Mouse (Mus musculus): ENCODE measurements around the gene Thsd7b. TPM values are rescaled to one million over a fixed set of nuclear protein-coding genes. Genes with fewer than 3 reads are reported as not detected.

Gene Thsd7b
- polyA plus RNA-seq, 1 experiment from 2014 or later = 3.3 TPM

DNA sequence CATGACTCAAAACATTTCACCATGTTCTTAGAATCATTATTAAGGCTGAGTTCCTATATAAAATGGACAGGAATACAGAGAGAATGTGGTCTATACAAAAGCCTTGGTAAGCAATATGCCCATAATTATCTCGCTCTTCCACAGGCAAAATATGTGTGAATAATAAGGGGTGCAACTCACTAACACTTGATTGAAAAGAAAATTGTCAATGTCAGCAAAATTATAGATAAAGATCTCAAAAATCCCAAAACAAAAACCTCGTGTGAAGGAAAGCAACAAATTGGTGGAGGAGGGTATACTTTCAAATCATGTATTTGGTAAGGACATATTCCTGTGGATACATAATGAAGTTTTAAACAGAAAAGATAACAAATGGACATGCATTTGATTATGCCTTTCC, 810.7 kb downstream of the Thsd7b start:
- WGBS = 75% methylated on average over 2 of the region's 2 CpGs
- Histone ChIP-seq H3K27me3 (ENCODE audit: control insufficient read depth, insufficient read depth, low read length) (no peaks in the 10 kb centered on the region), H3K4me1 (ENCODE audit: control insufficient read depth, insufficient read depth, low read length) (no peaks in the 10 kb centered on the region)

GRCm38 (mm10) chr1:130085207-130085606, 812.1 kb downstream of the Thsd7b start:
- DNase-seq (ENCODE audit: low spot score, missing footprints) = peak; percentile 2
- Histone ChIP-seq H3K9me3 (ENCODE audit: control insufficient read depth, low read length) (no peaks in the 10 kb centered on the region), H3K4me1 (ENCODE audit: control insufficient read depth, insufficient read depth, low read length) (no peaks in the 10 kb centered on the region), H3K4me2 (no peak overlapping the region), H3K27ac (ENCODE audit: low read depth, low read length) (no peak overlapping the region), H3K27me3 (ENCODE audit: control insufficient read depth, insufficient read depth, low read length) (no peaks in the 10 kb centered on the region), H3K36me3 (ENCODE audit: control insufficient read depth, insufficient read depth, low read length) (no peaks in the 10 kb centered on the region), H3K9ac (ENCODE audit: low read length) (no peak overlapping the region), H3K4me3 (ENCODE audit: low read depth, low read length) (no peak overlapping the region)
- no peak for ATAC-seq (ENCODE audit: low FRiP score)
- WGBS = 77% methylated on average over 3 of the region's 3 CpGs

More for the DNA sequence above, 810.7 kb downstream of the Thsd7b start:
- Histone ChIP-seq H3K36me3 (ENCODE audit: control insufficient read depth, insufficient read depth, low read length) (no peaks in the 10 kb centered on the region), H3K4me2 (no peak overlapping the region), H3K4me3 (ENCODE audit: low read depth, low read length) (no peak overlapping the region), H3K9ac (ENCODE audit: low read length) (no peak overlapping the region), H3K27ac (ENCODE audit: low read depth, low read length) (no peak overlapping the region), H3K9me3 (ENCODE audit: control insufficient read depth, low read length) (no peaks in the 10 kb centered on the region)
- ATAC-seq (ENCODE audit: low FRiP score) (no peak), DNase-seq (ENCODE audit: low spot score, missing footprints) (no peak)

DNA sequence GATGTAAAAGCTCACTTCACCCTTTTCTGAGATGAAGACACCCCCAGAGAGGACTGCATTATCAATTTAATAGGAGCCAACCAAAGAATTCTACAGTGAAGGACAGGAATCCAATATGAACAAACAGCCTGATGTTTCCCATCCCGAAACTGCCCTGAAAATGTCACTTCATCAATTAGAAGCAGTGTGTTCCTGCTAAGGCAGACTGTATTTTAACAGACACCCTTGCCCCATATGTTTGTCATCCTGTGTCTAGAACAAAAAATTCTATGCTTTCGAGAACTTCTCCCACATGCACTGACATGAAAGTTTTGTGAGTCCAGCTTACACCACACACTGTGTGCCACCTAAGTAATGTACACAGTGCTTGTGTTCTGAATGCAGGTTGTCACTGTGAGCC, 812.8 kb downstream of the Thsd7b start:
- no peak for ATAC-seq (ENCODE audit: low FRiP score)
- DNase-seq (ENCODE audit: low spot score, missing footprints) = no peak
- Histone ChIP-seq H3K9me3 (ENCODE audit: control insufficient read depth, low read length) (no peaks in the 10 kb centered on the region), H3K27ac (ENCODE audit: low read depth, low read length) (no peak overlapping the region), H3K9ac (ENCODE audit: low read length) (no peak overlapping the region), H3K4me3 (ENCODE audit: low read depth, low read length) (no peak overlapping the region), H3K36me3 (ENCODE audit: control insufficient read depth, insufficient read depth, low read length) (no peaks in the 10 kb centered on the region), H3K4me2 (no peak overlapping the region), H3K4me1 (ENCODE audit: control insufficient read depth, insufficient read depth, low read length) (no peaks in the 10 kb centered on the region), H3K27me3 (ENCODE audit: control insufficient read depth, insufficient read depth, low read length) (no peaks in the 10 kb centered on the region)
- 87% methylated on average over 2 of the region's 2 CpGs for WGBS

GRCm38 (mm10) chr1:130099227-130099626, 826.1 kb downstream of the Thsd7b start:
- no peak for ATAC-seq (ENCODE audit: low FRiP score)
- no peaks in the 10 kb centered on the region for H3K9me3 ChIP-seq (ENCODE audit: control insufficient read depth, low read length)
- DNase-seq (ENCODE audit: low spot score, missing footprints) = no peak
- no peaks in the 10 kb centered on the region for H3K4me1 ChIP-seq (ENCODE audit: control insufficient read depth, insufficient read depth, low read length)
- WGBS = 86% methylated on average over 2 of the region's 2 CpGs
- no peak overlapping the region for H3K27ac ChIP-seq (ENCODE audit: low read depth, low read length)
- no peak overlapping the region for H3K4me2 ChIP-seq
- no peaks in the 10 kb centered on the region for H3K36me3 ChIP-seq (ENCODE audit: control insufficient read depth, insufficient read depth, low read length)
- H3K4me3 ChIP-seq (ENCODE audit: low read depth, low read length) = no peak overlapping the region
- no peak overlapping the region for H3K9ac ChIP-seq (ENCODE audit: low read length)
- H3K27me3 ChIP-seq (ENCODE audit: control insufficient read depth, insufficient read depth, low read length) = no peaks in the 10 kb centered on the region

- Histone ChIP-seq H3K4me1 (ENCODE audit: control insufficient read depth, insufficient read depth, low read length) (no peaks in the 10 kb centered on the region), H3K4me3 (ENCODE audit: low read depth, low read length) (no peak overlapping the region), H3K9me3 (ENCODE audit: control insufficient read depth, low read length) (no peaks in the 10 kb centered on the region), H3K4me2 (no peak overlapping the region), H3K27me3 (ENCODE audit: control insufficient read depth, insufficient read depth, low read length) (no peaks in the 10 kb centered on the region), H3K9ac (ENCODE audit: low read length) (no peak overlapping the region), H3K27ac (ENCODE audit: low read depth, low read length) (no peak overlapping the region), H3K36me3 (ENCODE audit: control insufficient read depth, insufficient read depth, low read length) (no peaks in the 10 kb centered on the region)
- 89% methylated on average over 1 of the region's 1 CpGs for WGBS
- DNase-seq (ENCODE audit: low spot score, missing footprints) (no peak), ATAC-seq (ENCODE audit: low FRiP score) (no peak)
Observed at GRCm38 (mm10) chr1:130112580-130113314, 839.6 kb downstream of the Thsd7b start.

GRCm38 (mm10) chr1:130113549-130113948, 840.4 kb downstream of the Thsd7b start:
- ATAC-seq (ENCODE audit: low FRiP score) (no peak), DNase-seq (ENCODE audit: low spot score, missing footprints) (no peak)
- no peaks in the 10 kb centered on the region for H3K9me3 ChIP-seq (ENCODE audit: control insufficient read depth, low read length)
- no peaks in the 10 kb centered on the region for H3K4me1 ChIP-seq (ENCODE audit: control insufficient read depth, insufficient read depth, low read length)
- H3K27ac ChIP-seq (ENCODE audit: low read depth, low read length) = no peak overlapping the region
- no peak overlapping the region for H3K9ac ChIP-seq (ENCODE audit: low read length)
- no peaks in the 10 kb centered on the region for H3K27me3 ChIP-seq (ENCODE audit: control insufficient read depth, insufficient read depth, low read length)
- no peak overlapping the region for H3K4me3 ChIP-seq (ENCODE audit: low read depth, low read length)
- WGBS = 92% methylated on average over 2 of the region's 2 CpGs
- no peak overlapping the region for H3K4me2 ChIP-seq
- H3K36me3 ChIP-seq (ENCODE audit: control insufficient read depth, insufficient read depth, low read length) = no peaks in the 10 kb centered on the region

GRCm38 (mm10) chr1:130130901-130131300, 857.8 kb downstream of the Thsd7b start:
- Histone ChIP-seq H3K27ac (ENCODE audit: low read depth, low read length) (no peak overlapping the region), H3K4me1 (ENCODE audit: control insufficient read depth, insufficient read depth, low read length) (no peaks in the 10 kb centered on the region), H3K36me3 (ENCODE audit: control insufficient read depth, insufficient read depth, low read length) (no peaks in the 10 kb centered on the region), H3K27me3 (ENCODE audit: control insufficient read depth, insufficient read depth, low read length) (no peaks in the 10 kb centered on the region), H3K4me2 (no peak overlapping the region), H3K4me3 (ENCODE audit: low read depth, low read length) (no peak overlapping the region), H3K9ac (ENCODE audit: low read length) (no peak overlapping the region), H3K9me3 (ENCODE audit: control insufficient read depth, low read length) (no peaks in the 10 kb centered on the region)
- ATAC-seq (ENCODE audit: low FRiP score) (no peak), DNase-seq (ENCODE audit: low spot score, missing footprints) (no peak)
- 85% methylated on average over 3 of the region's 3 CpGs for WGBS

DNA sequence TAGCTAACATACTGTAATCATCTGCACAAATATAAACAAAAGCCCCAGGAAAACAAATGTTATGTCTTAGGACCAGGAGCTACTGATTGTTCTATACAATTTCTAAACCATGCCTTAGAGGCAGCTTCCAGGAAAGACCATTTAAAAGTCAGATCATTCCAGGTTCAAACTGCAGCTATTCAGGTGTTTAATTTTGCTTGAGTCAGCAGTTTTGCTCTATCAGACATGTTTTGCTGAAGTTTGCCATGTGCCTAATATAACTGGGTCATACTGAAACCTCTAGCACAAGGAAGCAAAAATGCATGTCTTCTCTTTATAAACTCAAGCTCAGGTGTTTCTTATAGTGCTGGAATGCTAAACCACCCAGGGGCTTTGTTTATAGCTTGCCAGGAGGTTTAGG, 893.1 kb downstream of the Thsd7b start:
- ATAC-seq (ENCODE audit: low FRiP score) = no peak
- Histone ChIP-seq H3K4me1 (ENCODE audit: control insufficient read depth, insufficient read depth, low read length) (peaks cover 2% of the 10 kb centered on the region; the same call in 1 of the 2 replicates), H3K27ac (ENCODE audit: low read depth, low read length) (no peak overlapping the region), H3K36me3 (ENCODE audit: control insufficient read depth, insufficient read depth, low read length) (no peaks in the 10 kb centered on the region), H3K9me3 (ENCODE audit: control insufficient read depth, low read length) (no peaks in the 10 kb centered on the region), H3K4me2 (no peak overlapping the region), H3K4me3 (ENCODE audit: low read depth, low read length) (no peak overlapping the region), H3K27me3 (ENCODE audit: control insufficient read depth, insufficient read depth, low read length) (no peaks in the 10 kb centered on the region), H3K9ac (ENCODE audit: low read length) (no peak overlapping the region)
- no peak for DNase-seq (ENCODE audit: low spot score, missing footprints)

DNA sequence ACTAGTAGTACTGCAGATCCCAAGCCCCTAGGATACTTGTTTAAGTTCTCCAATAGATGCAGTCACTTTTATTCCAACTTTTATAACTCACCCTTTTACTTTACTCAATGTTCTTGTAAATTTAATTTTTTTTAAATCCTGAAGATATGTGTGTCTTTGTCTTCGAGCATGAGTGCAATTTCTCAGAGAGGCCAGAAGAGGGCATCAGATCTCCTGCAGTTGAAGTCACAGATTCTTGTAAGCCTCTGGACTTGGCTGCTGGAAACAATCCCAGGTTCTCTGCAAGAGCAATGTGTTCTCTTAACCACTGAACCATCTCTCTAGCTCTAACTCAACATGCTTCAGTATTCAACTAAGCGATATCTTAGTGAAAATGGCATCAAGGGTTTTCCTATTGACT, 894.2 kb downstream of the Thsd7b start:
- Histone ChIP-seq H3K27ac (ENCODE audit: low read depth, low read length) (no peak overlapping the region), H3K4me2 (no peak overlapping the region), H3K4me3 (ENCODE audit: low read depth, low read length) (no peak overlapping the region), H3K9ac (ENCODE audit: low read length) (no peak overlapping the region), H3K27me3 (ENCODE audit: control insufficient read depth, insufficient read depth, low read length) (no peaks in the 10 kb centered on the region), H3K9me3 (ENCODE audit: control insufficient read depth, low read length) (no peaks in the 10 kb centered on the region), H3K4me1 (ENCODE audit: control insufficient read depth, insufficient read depth, low read length) (peaks cover 2% of the 10 kb centered on the region; the same call in 1 of the 2 replicates), H3K36me3 (ENCODE audit: control insufficient read depth, insufficient read depth, low read length) (no peaks in the 10 kb centered on the region)
- no peak for ATAC-seq (ENCODE audit: low FRiP score)
- DNase-seq (ENCODE audit: low spot score, missing footprints) = no peak
- 70% methylated on average over 2 of the region's 2 CpGs for WGBS

All from midbrain, embryonic 11.5 days (tissue).